Mouse (Mus musculus): ENCODE measurements around the gene Ugt2a3. TPM values are rescaled to one million over a fixed set of nuclear protein-coding genes. Genes with fewer than 3 reads are reported as not detected.
"Not testable (repeated sequence)": the region's sequence is repeated elsewhere in the genome, so short reads cannot be mapped to it uniquely, and the experiment has no call there.

Gene Ugt2a3
- not detected in 2 replicates for polyA plus RNA-seq (2015; fragmentation: Nextera tagmentation; extraction: Ambion mirVana)

- H3K4me2 ChIP-seq (ENCODE audit: low read depth, low read length): no peak within 1 kb of the TSS
- no peaks in the 10 kb centered on the region for H3K36me3 ChIP-seq (ENCODE audit: control insufficient read depth, insufficient read depth)
- H3K27ac ChIP-seq (ENCODE audit: low read length): no peak within 1 kb of the TSS
- no peak within 1 kb of the TSS for H3K4me3 ChIP-seq (ENCODE audit: low read length)
- no peak for ATAC-seq (replicated peaks; ENCODE audit: extremely low read depth, insufficient read depth, low FRiP score)
- H3K9ac ChIP-seq (ENCODE audit: low read length): no peak within 1 kb of the TSS
- WGBS: 68% methylated on average over 11 of the region's 11 CpGs
- no peaks in the 10 kb centered on the region for H3K9me3 ChIP-seq (replicated peaks; ENCODE audit: control insufficient read depth, low read length)
- no peaks in the 10 kb centered on the region for H3K4me1 ChIP-seq (ENCODE audit: control insufficient read depth, insufficient read depth, low read length)
- H3K27me3 ChIP-seq (ENCODE audit: control insufficient read depth, insufficient read depth, low read length): no peaks in the 10 kb centered on the region
Measured at GRCm38 (mm10) chr5:87336961-87337697, at the start of gene Ugt2a3. Ugt2a3 (minus strand) TSS chr5:87337195.

- no peak overlapping the region for H3K4me2 ChIP-seq (ENCODE audit: low read depth, low read length)
- no peak for ATAC-seq (replicated peaks; ENCODE audit: extremely low read depth, insufficient read depth, low FRiP score)
- no peaks in the 10 kb centered on the region for H3K9me3 ChIP-seq (replicated peaks; ENCODE audit: control insufficient read depth, low read length)
- H3K9ac ChIP-seq (ENCODE audit: low read length): no peak overlapping the region
- H3K36me3 ChIP-seq (ENCODE audit: control insufficient read depth, insufficient read depth): no peaks in the 10 kb centered on the region
- H3K27me3 ChIP-seq (ENCODE audit: control insufficient read depth, insufficient read depth, low read length): no peaks in the 10 kb centered on the region
- no peak overlapping the region for H3K27ac ChIP-seq (ENCODE audit: low read length)
- 58% methylated on average over 2 of the region's 2 CpGs for WGBS
- no peak overlapping the region for H3K4me3 ChIP-seq (ENCODE audit: low read length)
- H3K4me1 ChIP-seq (ENCODE audit: control insufficient read depth, insufficient read depth, low read length): no peaks in the 10 kb centered on the region
Measured at GRCm38 (mm10) chr5:87380234-87380633, 43.2 kb upstream of the Ugt2a3 start.

DNA sequence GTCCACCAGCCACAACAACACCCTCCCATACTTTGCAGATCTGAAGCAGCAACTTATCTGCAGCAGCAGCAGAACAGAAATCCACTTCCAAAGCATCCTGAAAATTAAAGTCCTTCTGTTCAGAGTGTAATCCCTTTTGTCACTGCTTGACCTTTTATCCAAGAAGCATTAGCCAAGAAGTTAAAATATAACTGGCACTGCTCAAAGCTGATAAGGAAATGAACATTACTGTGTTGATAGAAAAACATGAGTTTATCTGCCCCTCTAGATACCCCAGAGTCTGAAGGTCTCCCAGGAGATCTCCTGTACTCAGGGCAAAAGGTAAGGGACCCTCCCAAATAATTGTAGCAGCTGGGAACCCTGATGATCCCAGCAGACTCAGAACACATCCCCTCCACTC is 42.8 kb upstream of the Ugt2a3 start:
- no peak overlapping the region for H3K27ac ChIP-seq (ENCODE audit: low read length)
- H3K4me3 ChIP-seq (ENCODE audit: low read length): no peak overlapping the region
- no peak overlapping the region for H3K9ac ChIP-seq (ENCODE audit: low read length)
- no peaks in the 10 kb centered on the region for H3K4me1 ChIP-seq (ENCODE audit: control insufficient read depth, insufficient read depth, low read length)
- no peaks in the 10 kb centered on the region for H3K9me3 ChIP-seq (replicated peaks; ENCODE audit: control insufficient read depth, low read length)
- H3K36me3 ChIP-seq (ENCODE audit: control insufficient read depth, insufficient read depth): no peaks in the 10 kb centered on the region
- no peak for ATAC-seq (replicated peaks; ENCODE audit: extremely low read depth, insufficient read depth, low FRiP score)
- no peaks in the 10 kb centered on the region for H3K27me3 ChIP-seq (ENCODE audit: control insufficient read depth, insufficient read depth, low read length)
- no peak overlapping the region for H3K4me2 ChIP-seq (ENCODE audit: low read depth, low read length)

- 85% methylated on average over 3 of the region's 3 CpGs for WGBS
- H3K27ac ChIP-seq (ENCODE audit: low read length): no peak overlapping the region
- ATAC-seq (replicated peaks; ENCODE audit: extremely low read depth, insufficient read depth, low FRiP score): no peak
Measured at GRCm38 (mm10) chr5:87375874-87376383, 38.9 kb upstream of the Ugt2a3 start.

GRCm38 (mm10) chr5:87373502-87373863 is 36.5 kb upstream of the Ugt2a3 start:
- no peak for ATAC-seq (replicated peaks; ENCODE audit: extremely low read depth, insufficient read depth, low FRiP score)

More at GRCm38 (mm10) chr5:87375874-87376383, 38.9 kb upstream of the Ugt2a3 start:
- Histone ChIP-seq H3K4me3 (ENCODE audit: low read length) (no peak overlapping the region), H3K9ac (ENCODE audit: low read length) (no peak overlapping the region), H3K36me3 (ENCODE audit: control insufficient read depth, insufficient read depth) (no peaks in the 10 kb centered on the region), H3K27me3 (ENCODE audit: control insufficient read depth, insufficient read depth, low read length) (no peaks in the 10 kb centered on the region), H3K4me1 (ENCODE audit: control insufficient read depth, insufficient read depth, low read length) (no peaks in the 10 kb centered on the region), H3K4me2 (ENCODE audit: low read depth, low read length) (no peak overlapping the region), H3K9me3 (replicated peaks; ENCODE audit: control insufficient read depth, low read length) (no peaks in the 10 kb centered on the region)

DNA sequence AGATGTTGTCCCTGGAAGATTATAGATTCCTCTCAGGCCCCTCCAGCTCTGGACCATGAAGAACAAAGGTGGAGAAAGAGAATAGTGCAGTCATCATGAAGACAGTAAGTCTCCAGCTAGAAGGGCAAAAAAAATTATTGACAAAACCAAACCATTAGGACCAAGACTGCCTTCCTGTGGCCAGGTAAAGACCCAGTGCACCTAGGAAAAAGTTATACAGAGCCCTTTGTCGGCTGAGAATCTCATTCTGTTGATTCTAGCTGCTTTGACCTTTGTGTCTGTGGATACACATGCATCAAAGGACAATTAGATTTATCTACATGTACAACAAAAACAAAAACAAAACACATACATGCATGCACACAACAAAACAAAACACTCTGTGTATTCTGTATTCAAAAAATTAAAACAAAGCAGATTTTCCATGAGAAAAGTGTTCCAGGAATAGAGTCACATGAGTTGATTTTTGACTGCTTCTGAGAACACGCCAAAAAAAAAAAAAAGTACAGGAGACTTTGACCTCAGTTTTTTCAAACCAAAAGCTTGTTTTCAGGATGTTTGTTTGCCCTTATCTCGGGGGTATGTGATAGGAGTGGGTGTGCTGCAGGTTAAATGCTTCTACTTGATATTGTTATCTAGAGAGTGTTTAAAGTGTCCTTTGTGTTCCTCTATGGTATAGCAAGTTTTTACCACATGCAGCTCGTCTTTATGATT is 36.0 kb upstream of the Ugt2a3 start:
- not testable (repeated sequence) for H3K27ac ChIP-seq (ENCODE audit: low read length); H3K9ac ChIP-seq (ENCODE audit: low read length); ATAC-seq (replicated peaks; ENCODE audit: extremely low read depth, insufficient read depth, low FRiP score); H3K4me3 ChIP-seq (ENCODE audit: low read length); H3K4me1 ChIP-seq (ENCODE audit: control insufficient read depth, insufficient read depth, low read length); H3K4me2 ChIP-seq (ENCODE audit: low read depth, low read length); H3K36me3 ChIP-seq (ENCODE audit: control insufficient read depth, insufficient read depth); H3K9me3 ChIP-seq (replicated peaks; ENCODE audit: control insufficient read depth, low read length); H3K27me3 ChIP-seq (ENCODE audit: control insufficient read depth, insufficient read depth, low read length)
- 43% methylated on average over 4 of the region's 4 CpGs for WGBS

More at GRCm38 (mm10) chr5:87373502-87373863, 36.5 kb upstream of the Ugt2a3 start:
- Histone ChIP-seq H3K27ac (ENCODE audit: low read length) (no peak overlapping the region), H3K4me1 (ENCODE audit: control insufficient read depth, insufficient read depth, low read length) (no peaks in the 10 kb centered on the region), H3K9ac (ENCODE audit: low read length) (no peak overlapping the region), H3K9me3 (replicated peaks; ENCODE audit: control insufficient read depth, low read length) (no peaks in the 10 kb centered on the region), H3K4me2 (ENCODE audit: low read depth, low read length) (no peak overlapping the region), H3K36me3 (ENCODE audit: control insufficient read depth, insufficient read depth) (no peaks in the 10 kb centered on the region), H3K4me3 (ENCODE audit: low read length) (no peak overlapping the region), H3K27me3 (ENCODE audit: control insufficient read depth, insufficient read depth, low read length) (no peaks in the 10 kb centered on the region)
- 57% methylated on average over 1 of the region's 1 CpGs for whole genome bisulfite sequencing

DNA sequence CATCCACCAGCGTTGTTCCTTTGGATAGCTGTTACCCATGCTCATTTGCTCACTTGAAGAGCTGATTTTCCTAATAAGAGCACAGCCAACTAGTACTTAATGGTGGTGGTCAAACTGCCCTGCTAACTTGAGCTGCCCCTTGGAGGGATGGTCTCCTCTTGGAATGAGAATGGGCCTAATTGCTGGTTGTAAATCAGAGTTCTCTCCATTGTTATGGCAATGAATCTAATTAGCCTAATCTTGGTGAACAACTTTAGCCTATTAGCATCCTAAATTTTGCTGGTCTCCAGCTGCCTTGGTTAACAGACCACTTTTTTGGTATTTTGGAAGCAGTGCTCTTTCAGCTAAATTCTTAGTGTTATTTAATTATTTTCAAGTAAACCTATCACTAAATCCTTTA is 13.4 kb upstream of the Ugt2a3 start:
- ATAC-seq (replicated peaks; ENCODE audit: extremely low read depth, insufficient read depth, low FRiP score): no peak
- no peaks in the 10 kb centered on the region for H3K36me3 ChIP-seq (ENCODE audit: control insufficient read depth, insufficient read depth)
- WGBS: 40% methylated on average over 1 of the region's 1 CpGs

DNA sequence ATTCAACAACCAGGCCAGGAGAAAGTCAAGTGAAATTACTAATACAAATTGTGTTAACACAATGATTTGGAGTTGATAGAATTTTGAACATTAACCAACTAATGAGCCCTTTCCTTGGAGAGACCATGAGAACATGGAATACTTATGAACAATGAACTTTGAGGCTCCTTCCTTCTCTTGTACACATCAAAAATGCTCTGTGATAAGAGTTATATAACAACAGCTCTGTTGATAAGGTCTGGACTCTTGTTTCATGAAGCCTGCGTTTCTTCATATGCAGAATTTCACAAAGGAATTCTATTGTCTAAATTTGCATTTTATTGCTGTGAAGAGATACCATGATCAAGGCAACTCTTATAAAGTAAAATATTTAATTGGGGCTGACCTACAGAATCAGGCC is 12.2 kb upstream of the Ugt2a3 start:
- H3K9me3 ChIP-seq (replicated peaks; ENCODE audit: control insufficient read depth, low read length); ATAC-seq (replicated peaks; ENCODE audit: extremely low read depth, insufficient read depth, low FRiP score); H3K27me3 ChIP-seq (ENCODE audit: control insufficient read depth, insufficient read depth, low read length); H3K4me2 ChIP-seq (ENCODE audit: low read depth, low read length); H3K27ac ChIP-seq (ENCODE audit: low read length); H3K9ac ChIP-seq (ENCODE audit: low read length); H3K36me3 ChIP-seq (ENCODE audit: control insufficient read depth, insufficient read depth); H3K4me3 ChIP-seq (ENCODE audit: low read length); H3K4me1 ChIP-seq (ENCODE audit: control insufficient read depth, insufficient read depth, low read length): not testable (repeated sequence)
- 65% methylated on average over 1 of the region's 1 CpGs for WGBS

More for the DNA sequence above, 13.4 kb upstream of the Ugt2a3 start:
- Histone ChIP-seq H3K4me1 (ENCODE audit: control insufficient read depth, insufficient read depth, low read length) (no peaks in the 10 kb centered on the region), H3K27me3 (ENCODE audit: control insufficient read depth, insufficient read depth, low read length) (no peaks in the 10 kb centered on the region), H3K4me2 (ENCODE audit: low read depth, low read length) (no peak overlapping the region), H3K9ac (ENCODE audit: low read length) (no peak overlapping the region), H3K4me3 (ENCODE audit: low read length) (no peak overlapping the region), H3K9me3 (replicated peaks; ENCODE audit: control insufficient read depth, low read length) (no peaks in the 10 kb centered on the region), H3K27ac (ENCODE audit: low read length) (no peak overlapping the region)

DNA sequence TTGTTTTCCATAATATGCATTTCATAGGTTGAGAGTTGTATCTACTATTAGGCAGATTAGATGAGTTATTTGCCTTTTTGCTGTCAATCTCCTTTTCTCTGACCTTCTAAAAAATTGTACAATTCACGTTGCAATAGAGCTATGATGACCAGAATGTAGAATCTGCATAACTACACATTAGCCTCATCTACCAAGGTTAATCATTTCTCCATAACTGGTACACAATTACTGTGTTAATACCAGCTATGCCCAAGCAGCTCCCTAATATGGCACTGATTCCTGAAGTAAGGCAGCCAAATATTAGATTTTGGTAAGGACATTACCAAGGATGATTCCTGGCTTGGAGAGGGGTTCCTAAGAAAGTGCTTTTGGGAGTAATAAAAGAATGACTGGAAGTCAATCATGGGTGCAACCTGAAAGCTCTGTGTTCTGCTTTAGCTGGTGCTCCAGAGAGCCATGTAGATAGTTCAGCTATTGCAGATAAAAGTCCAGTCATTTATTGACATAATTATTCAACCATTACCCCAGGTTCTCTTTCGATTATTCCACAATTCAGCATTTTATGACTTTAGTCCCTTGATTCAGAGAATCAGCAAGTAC is 10.6 kb upstream of the Ugt2a3 start:
- H3K4me3 ChIP-seq (ENCODE audit: low read length); H3K4me2 ChIP-seq (ENCODE audit: low read depth, low read length); H3K27ac ChIP-seq (ENCODE audit: low read length); H3K9ac ChIP-seq (ENCODE audit: low read length); H3K27me3 ChIP-seq (ENCODE audit: control insufficient read depth, insufficient read depth, low read length); ATAC-seq (replicated peaks; ENCODE audit: extremely low read depth, insufficient read depth, low FRiP score); H3K36me3 ChIP-seq (ENCODE audit: control insufficient read depth, insufficient read depth); H3K4me1 ChIP-seq (ENCODE audit: control insufficient read depth, insufficient read depth, low read length); H3K9me3 ChIP-seq (replicated peaks; ENCODE audit: control insufficient read depth, low read length): not testable (repeated sequence)
- 58% methylated on average over 2 of the region's 2 CpGs for WGBS

All from heart, embryonic 16.5 days (tissue).